Mouse (Mus musculus): ENCODE measurements around the gene Sprr2e. TPM values are rescaled to one million over a fixed set of nuclear protein-coding genes. Genes with fewer than 3 reads are reported as not detected.

Sprr2e gene
- not detected in 2 replicates for polyA plus RNA-seq (2015; fragmentation: Nextera tagmentation; extraction: Ambion mirVana)

DNA sequence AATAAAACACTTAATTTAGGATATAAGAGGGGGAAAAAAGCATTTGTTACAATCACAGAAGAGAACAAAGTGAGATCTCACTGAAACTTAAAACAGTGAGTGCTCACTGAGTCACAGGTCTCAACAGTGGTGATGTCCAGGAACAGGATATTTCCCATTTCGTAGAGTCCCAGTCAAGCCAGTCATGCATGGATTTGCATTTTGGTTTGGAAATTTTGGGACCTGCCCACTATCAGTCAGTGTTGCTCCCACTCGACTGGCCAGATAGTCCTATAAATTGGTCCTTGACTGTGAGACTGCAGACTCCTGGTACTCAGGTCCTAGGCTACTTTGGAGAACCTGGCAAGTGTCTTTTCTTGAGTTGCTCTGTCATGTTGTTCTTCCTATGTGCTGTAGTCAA, at the start of gene Sprr2e:
TSS of gene Sprr2e (plus strand) at position 301 of the 400 bp plus-strand sequence.

DNA sequence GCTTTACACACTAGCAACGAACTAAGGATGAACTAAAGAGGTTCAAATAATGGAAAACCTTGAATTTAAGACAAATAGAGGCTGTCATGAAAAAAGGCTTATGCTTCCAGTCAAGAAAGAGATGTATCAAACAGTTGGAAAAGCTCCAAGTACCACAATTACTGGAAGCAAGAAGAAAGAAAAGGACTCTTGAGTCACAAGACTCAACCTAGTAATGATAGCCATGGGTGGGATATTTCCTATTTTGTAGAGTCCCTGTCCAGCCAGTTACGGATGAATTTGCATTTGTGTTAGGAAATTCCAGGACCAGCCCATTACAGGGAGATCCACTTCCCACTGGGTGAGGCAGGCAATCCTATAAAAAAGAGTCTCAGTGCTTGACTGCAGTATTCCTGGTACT, 35.6 kb upstream of the Sprr2e start, which contains the start of gene Sprr2b:
TSS of gene Sprr2b (plus strand) at position 301 of the 400 bp plus-strand sequence.

DNA sequence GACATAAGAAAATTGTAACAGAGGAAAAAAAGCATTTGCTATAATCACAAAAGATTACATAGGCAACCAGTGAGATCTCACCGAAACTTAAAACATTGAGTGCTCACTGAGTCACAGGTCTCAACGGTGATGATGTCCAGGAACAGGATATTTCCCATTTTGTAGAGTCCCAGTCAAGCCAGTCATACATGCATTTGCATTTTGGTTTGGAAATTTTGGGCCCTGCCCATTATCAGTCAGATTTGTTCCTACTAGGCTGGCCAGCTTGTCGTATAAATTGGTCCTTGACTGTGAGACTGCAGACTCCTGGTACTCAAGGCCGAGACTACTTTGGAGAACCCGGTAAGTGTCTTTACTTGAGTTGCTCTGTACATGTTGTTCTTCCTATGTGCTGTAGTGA, 13.1 kb upstream of the Sprr2e start, which contains the start of gene Sprr2d:
TSS of gene Sprr2d (plus strand) at position 301 of the 400 bp plus-strand sequence.

DNA sequence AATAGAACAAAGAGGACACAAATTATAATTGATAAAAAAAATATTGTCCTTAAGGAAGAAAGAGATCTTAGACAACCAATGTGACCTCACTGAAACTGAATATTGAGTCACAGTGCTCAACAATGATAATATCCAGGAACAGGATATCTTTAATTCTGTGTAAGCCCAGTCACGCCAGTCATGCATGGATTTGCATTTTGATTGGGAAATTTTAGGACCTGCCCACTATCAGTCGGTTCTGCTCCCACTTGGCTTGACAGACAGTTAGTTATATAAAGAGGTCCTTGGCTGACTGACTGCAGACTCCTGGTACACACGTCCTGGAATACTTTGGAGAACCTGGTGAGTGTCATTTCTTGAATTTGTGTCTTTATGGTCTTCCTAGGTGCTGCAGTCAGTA, 12.9 kb downstream of the Sprr2e start, which contains the start of gene Sprr2f:
TSS of gene Sprr2f (plus strand) at position 301 of the 400 bp plus-strand sequence.

DNA sequence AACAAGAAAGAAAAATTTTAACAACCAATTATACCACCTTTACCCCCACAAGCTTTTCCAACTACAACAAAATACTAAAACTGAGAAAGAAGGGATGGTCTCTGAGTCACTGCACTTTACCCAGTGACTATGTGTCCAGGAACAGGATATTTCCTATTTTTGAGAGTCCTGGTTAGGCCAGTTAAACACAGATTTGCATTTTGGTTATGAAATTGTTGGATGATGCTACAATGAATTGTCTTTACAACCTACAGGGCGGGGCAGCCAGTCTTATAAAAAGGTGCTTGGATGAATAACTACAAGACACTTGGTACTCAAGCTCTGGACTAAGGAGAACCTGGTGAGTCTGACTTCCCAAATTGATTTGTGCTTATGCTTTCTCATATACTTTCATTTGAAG, 33.4 kb downstream of the Sprr2e start, which contains the start of gene Sprr2h:
TSS of gene Sprr2h (plus strand) at position 301 of the 400 bp plus-strand sequence.

Other genes with a start within 250 kb of the Sprr2e start
- gene Prr9, start 228.2 kb upstream of the Sprr2e start, polyA plus RNA-seq (2015; fragmentation: Nextera tagmentation; extraction: Ambion mirVana) = 0.22 TPM in 1 of 2 replicates, not detected in the other
- not detected in 2 replicates for gene Lelp1, start 209.4 kb upstream of the Sprr2e start, polyA plus RNA-seq (2015; fragmentation: Nextera tagmentation; extraction: Ambion mirVana)
- gene Sprr2a1, start 136.3 kb upstream of the Sprr2e start, polyA plus RNA-seq (2015; fragmentation: Nextera tagmentation; extraction: Ambion mirVana) = 0.39 TPM in 1 of 2 replicates, not detected in the other
- gene Sprr2a2, start 136.2 kb upstream of the Sprr2e start, polyA plus RNA-seq (2015; fragmentation: Nextera tagmentation; extraction: Ambion mirVana) = 2.6 and 32.2 TPM in 2 replicates
- gene Sprr2a3, start 66.7 kb upstream of the Sprr2e start, polyA plus RNA-seq (2015; fragmentation: Nextera tagmentation; extraction: Ambion mirVana) = 0.59 and 1.6 TPM in 2 replicates
- not detected in 2 replicates for gene Sprr2b, start 35.5 kb upstream of the Sprr2e start, polyA plus RNA-seq (2015; fragmentation: Nextera tagmentation; extraction: Ambion mirVana)
- gene Sprr2d, start 13.0 kb upstream of the Sprr2e start, polyA plus RNA-seq (2015; fragmentation: Nextera tagmentation; extraction: Ambion mirVana) = not detected in 2 replicates
- gene Sprr2f, start 13.0 kb downstream of the Sprr2e start, polyA plus RNA-seq (2015; fragmentation: Nextera tagmentation; extraction: Ambion mirVana) = not detected in 2 replicates
- 0.36 TPM in 1 of 2 replicates, not detected in the other for gene Sprr2h, start 33.5 kb downstream of the Sprr2e start, polyA plus RNA-seq (2015; fragmentation: Nextera tagmentation; extraction: Ambion mirVana)
- 0.22 TPM in 1 of 2 replicates, not detected in the other for gene Sprr2i, start 55.8 kb downstream of the Sprr2e start, polyA plus RNA-seq (2015; fragmentation: Nextera tagmentation; extraction: Ambion mirVana)
- 0.39 TPM in 1 of 2 replicates, not detected in the other for gene Sprr2j-ps, start 65.9 kb downstream of the Sprr2e start, polyA plus RNA-seq (2015; fragmentation: Nextera tagmentation; extraction: Ambion mirVana)
- 6.7 and 8.1 TPM in 2 replicates for gene Gm9774, start 77.3 kb downstream of the Sprr2e start, polyA plus RNA-seq (2015; fragmentation: Nextera tagmentation; extraction: Ambion mirVana)
- gene Sprr2k, start 80.4 kb downstream of the Sprr2e start, polyA plus RNA-seq (2015; fragmentation: Nextera tagmentation; extraction: Ambion mirVana) = not detected in 2 replicates
- gene Sprr1b, start 86.6 kb downstream of the Sprr2e start, polyA plus RNA-seq (2015; fragmentation: Nextera tagmentation; extraction: Ambion mirVana) = 0.32 TPM in 1 of 2 replicates, not detected in the other
- 0.25 and 4.2 TPM in 2 replicates for gene Sprr3, start 106.6 kb downstream of the Sprr2e start, polyA plus RNA-seq (2015; fragmentation: Nextera tagmentation; extraction: Ambion mirVana)
- 1.6 and 7.8 TPM in 2 replicates for gene Sprr1a, start 133.8 kb downstream of the Sprr2e start, polyA plus RNA-seq (2015; fragmentation: Nextera tagmentation; extraction: Ambion mirVana)
- not detected in 2 replicates for gene Sprr4, start 148.3 kb downstream of the Sprr2e start, polyA plus RNA-seq (2015; fragmentation: Nextera tagmentation; extraction: Ambion mirVana)
- not detected in 2 replicates for gene 2310046K23Rik, start 182.4 kb downstream of the Sprr2e start, polyA plus RNA-seq (2015; fragmentation: Nextera tagmentation; extraction: Ambion mirVana)
- 0.38 TPM in 1 of 2 replicates, not detected in the other for gene Ivl, start 221.6 kb downstream of the Sprr2e start, polyA plus RNA-seq (2015; fragmentation: Nextera tagmentation; extraction: Ambion mirVana)
- 0.15 and 0.84 TPM in 2 replicates for gene Smcp, start 236.9 kb downstream of the Sprr2e start, polyA plus RNA-seq (2015; fragmentation: Nextera tagmentation; extraction: Ambion mirVana)

Data from adrenal gland, postnatal 0 days (tissue).